Mouse (Mus musculus) ES-E14 (cell line): ENCODE results near the gene Tnfrsf21. TPM values are rescaled to one million over a fixed set of nuclear protein-coding genes. Genes with fewer than 3 reads are reported as not detected.
A peak's percentile ranks its signal among the peaks of the same experiment; 100 is the strongest.

Experiments
- DNase-seq: peaks from one replicate; pipeline ENCODE4 v3.0.0-alpha.2; 2013; ENCODE audit warnings: low read depth, low spot score
- H3K27ac ChIP-seq: 2 replicates; pipeline ENCODE4 v1.5.1; 2012; ENCODE audit warnings: low read depth, mild to moderate bottlenecking, low read length, moderate library complexity, mixed read lengths; ENCODE audit not compliant: poor library complexity, insufficient read depth, severe bottlenecking
- H3K36me3 ChIP-seq: 2 replicates; pipeline ENCODE4 v1.6.1; 2012; ENCODE audit warnings: mild to moderate bottlenecking, low read length, moderate library complexity, mixed read lengths; ENCODE audit not compliant: control insufficient read depth, poor library complexity, insufficient read depth, severe bottlenecking
- H3K4me1 ChIP-seq, 2 experiments: fragments of 150-350 bp in 1 of 2; sonication (generic) in 1 of 2; 2 replicates each; pipeline ENCODE4 v1.6.1; 2012; ENCODE audit warnings: low read length in 2 of 2, mild to moderate bottlenecking in 1 of 2, mixed read lengths in 1 of 2; ENCODE audit not compliant: control insufficient read depth in 2 of 2, insufficient read depth in 2 of 2, poor library complexity in 1 of 2
- H3K4me3 ChIP-seq, 2 experiments: fragments of 150-350 bp in 1 of 2; sonication (generic) in 1 of 2; 2 replicates each; pipeline ENCODE4 v1.5.1; 2012; ENCODE audit warnings: low read length in 2 of 2, low read depth in 1 of 2, mild to moderate bottlenecking in 1 of 2, mixed read lengths in 1 of 2; ENCODE audit not compliant: insufficient read depth in 1 of 2, poor library complexity in 1 of 2, severe bottlenecking in 1 of 2
- H3K9ac ChIP-seq: 2 replicates; pipeline ENCODE4 v1.6.1; 2012; ENCODE audit warnings: low read depth, mild to moderate bottlenecking, low read length, mixed read lengths; ENCODE audit not compliant: poor library complexity, insufficient read depth, severe bottlenecking
- H3K9me3 ChIP-seq: fragments of 150-350 bp; sonication (generic); 2 replicates; pipeline ENCODE4 v1.6.1; 2012; ENCODE audit warnings: low read depth, mild to moderate bottlenecking, low read length; ENCODE audit not compliant: control insufficient read depth, insufficient read depth
- CHD2 ChIP-seq: IDR thresholded peaks from 2 replicates; pipeline ENCODE4 v1.6.1; 2014; ENCODE audit warnings: mild to moderate bottlenecking, low read depth, low read length, inconsistent platforms
- HCFC1 ChIP-seq: IDR thresholded peaks from 2 replicates; pipeline ENCODE4 v1.6.1; 2012; ENCODE audit warnings: low read length, inconsistent platforms, borderline replicate concordance; ENCODE audit not compliant: insufficient read depth
- MAFK ChIP-seq: IDR thresholded peaks from 2 replicates; pipeline ENCODE4 v1.6.1; 2014; ENCODE audit warnings: mild to moderate bottlenecking, low read depth, low read length, inconsistent platforms; ENCODE audit not compliant: insufficient read depth
- ZC3H11A ChIP-seq: IDR thresholded peaks from 2 replicates; pipeline ENCODE4 v1.6.1; 2012; ENCODE audit warnings: low read depth, mild to moderate bottlenecking, inconsistent platforms, low read length, borderline replicate concordance
- ZNF384 ChIP-seq: IDR thresholded peaks from 2 replicates; pipeline ENCODE4 v1.6.1; 2012; ENCODE audit warnings: low read depth, low read length, inconsistent platforms
- in situ Hi-C, 2 experiments: fragments of 600-800 bp; cut with MboI; formaldehyde crosslinking; loops; one replicate each; pipeline ENCODE4 v1.15.1; 2025; ENCODE audit warnings: low sequenced_read_pairs in 2 of 2, inconsistent platforms in 1 of 2; ENCODE audit not compliant: unreplicated experiment in 2 of 2
- total RNA-seq: library from RNA; depleted of rRNA; stranded (reverse); fragments of 300-350 nt; gene quantifications from 2 replicates; pipeline ENCODE4 v1.2.3, GENCODE M21; 2012

The Tnfrsf21 gene
- total RNA-seq, 1 experiment, result 19.8 TPM

- DNase-seq, result no peak
- Histone ChIP-seq H3K4me3 (no peak overlapping the region), H3K9me3 (no peaks in the 10 kb centered on the region), H3K9ac (no peak overlapping the region), H3K36me3 (no peaks in the 10 kb centered on the region), H3K27ac (no peak overlapping the region), H3K4me1 (peaks cover 3 to 12% of the 10 kb centered on the region in 2 experiments; a peak in 2 of 4 replicates)
- TF ChIP-seq CHD2, result no peak
- TF ChIP-seq ZC3H11A, result no peak
- no peak for TF ChIP-seq HCFC1
- no peak for TF ChIP-seq ZNF384
- no peak for TF ChIP-seq MAFK
- in situ Hi-C loops, result no loop called here
Observed at GRCm38 (mm10) chr17:42978345-42978744, 38.0 kb upstream of the Tnfrsf21 start.

- Histone ChIP-seq H3K27ac (no peak overlapping the region), H3K9ac (no peak overlapping the region), H3K9me3 (no peaks in the 10 kb centered on the region), H3K36me3 (no peaks in the 10 kb centered on the region), H3K4me1 (peaks cover 3 to 13% of the 10 kb centered on the region in 2 experiments; a peak in 2 of 4 replicates), H3K4me3 (no peak overlapping the region)
- in situ Hi-C loops, result no loop called here
- DNase-seq, result no peak
- no peak for TF ChIP-seq CHD2
- no peak for TF ChIP-seq MAFK
- no peak for TF ChIP-seq ZNF384
- no peak for TF ChIP-seq HCFC1
- TF ChIP-seq ZC3H11A, result no peak
Observed at GRCm38 (mm10) chr17:42981806-42982205, 34.5 kb upstream of the Tnfrsf21 start.

GRCm38 (mm10) chr17:42982568-42982967 lies 33.8 kb upstream of the Tnfrsf21 start:
- DNase-seq, result no peak
- Histone ChIP-seq H3K4me3 (no peak overlapping the region), H3K36me3 (no peaks in the 10 kb centered on the region), H3K9ac (no peak overlapping the region), H3K4me1 (peaks cover 3 to 13% of the 10 kb centered on the region in 2 experiments; a peak in 2 of 4 replicates), H3K9me3 (no peaks in the 10 kb centered on the region), H3K27ac (no peak overlapping the region)
- in situ Hi-C loops, result no loop called here
- TF ChIP-seq CHD2 (no peak), HCFC1 (no peak), MAFK (no peak), ZNF384 (no peak), ZC3H11A (no peak)

GRCm38 (mm10) chr17:42985837-42986589 lies 30.3 kb upstream of the Tnfrsf21 start:
- Histone ChIP-seq H3K9me3 (no peaks in the 10 kb centered on the region), H3K27ac (no peak overlapping the region), H3K4me1 (peaks cover 3 to 11% of the 10 kb centered on the region in 2 experiments; a peak in 2 of 4 replicates), H3K4me3 (no peak overlapping the region), H3K36me3 (no peaks in the 10 kb centered on the region), H3K9ac (no peak overlapping the region)
- in situ Hi-C loops, result no loop called here
- peak; percentile 58 for DNase-seq
- no peak for TF ChIP-seq ZC3H11A
- no peak for TF ChIP-seq ZNF384
- no peak for TF ChIP-seq CHD2
- TF ChIP-seq HCFC1, result no peak
- no peak for TF ChIP-seq MAFK
